Mouse (Mus musculus) left cerebral cortex, adult 9 months (tissue): Measurements from ENCODE around the gene Mical2.

Experiments used
- DNase-seq, 2 experiments: peaks; one replicate each; pipeline ENCODE4 v3.0.0; 2022; ENCODE audit warnings: low spot score in 2 of 2

Mical2 gene

DNA sequence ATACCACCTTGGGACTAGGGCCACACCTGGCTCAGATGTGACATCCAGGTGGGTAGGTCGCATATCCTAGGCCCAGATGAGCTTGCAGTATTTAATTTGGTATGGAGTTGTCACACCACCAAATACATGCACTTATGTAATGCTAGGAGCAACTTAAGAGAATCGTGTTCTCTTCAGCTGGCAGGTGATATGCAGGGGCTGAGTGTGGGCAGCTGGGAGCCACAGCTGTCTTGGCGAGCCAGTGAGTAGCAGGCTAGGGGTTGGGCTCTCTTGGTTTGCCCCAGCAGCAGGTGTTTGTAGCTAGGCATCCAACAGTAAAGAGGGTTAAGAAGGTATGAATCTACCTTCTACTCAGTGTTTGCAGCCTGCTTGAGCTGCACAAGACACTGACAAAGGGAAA, 49.4 kb downstream of the Mical2 start:
- DNase-seq: no peak

- DNase-seq: no peak
Measured at GRCm38 (mm10) chr7:112275883-112276282, 50.2 kb downstream of the Mical2 start.

GRCm38 (mm10) chr7:112276823-112277222, 51.2 kb downstream of the Mical2 start:
- DNase-seq: no peak

DNA sequence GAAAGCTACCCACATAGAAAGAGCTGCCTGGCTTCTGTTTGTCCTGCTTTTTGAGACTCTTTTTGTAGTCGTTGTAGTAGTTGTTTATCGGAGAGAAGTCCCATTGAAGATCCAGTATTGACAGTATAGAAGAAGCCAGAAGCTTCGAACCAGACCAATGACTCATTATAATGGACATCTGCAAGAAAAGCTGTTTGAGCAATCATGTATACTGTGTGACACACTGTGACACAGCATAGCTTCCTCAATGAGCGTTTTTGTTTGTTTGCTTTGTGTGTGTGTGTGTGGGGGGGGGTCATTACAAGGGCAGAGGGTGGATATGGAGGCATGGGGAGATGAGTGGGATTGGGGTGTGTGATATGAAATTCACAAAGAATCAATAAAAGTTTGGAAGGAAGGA, 53.0 kb downstream of the Mical2 start:
- DNase-seq: no peak

- DNase-seq: no peak
Measured at GRCm38 (mm10) chr7:112280474-112280873, 54.8 kb downstream of the Mical2 start.

DNA sequence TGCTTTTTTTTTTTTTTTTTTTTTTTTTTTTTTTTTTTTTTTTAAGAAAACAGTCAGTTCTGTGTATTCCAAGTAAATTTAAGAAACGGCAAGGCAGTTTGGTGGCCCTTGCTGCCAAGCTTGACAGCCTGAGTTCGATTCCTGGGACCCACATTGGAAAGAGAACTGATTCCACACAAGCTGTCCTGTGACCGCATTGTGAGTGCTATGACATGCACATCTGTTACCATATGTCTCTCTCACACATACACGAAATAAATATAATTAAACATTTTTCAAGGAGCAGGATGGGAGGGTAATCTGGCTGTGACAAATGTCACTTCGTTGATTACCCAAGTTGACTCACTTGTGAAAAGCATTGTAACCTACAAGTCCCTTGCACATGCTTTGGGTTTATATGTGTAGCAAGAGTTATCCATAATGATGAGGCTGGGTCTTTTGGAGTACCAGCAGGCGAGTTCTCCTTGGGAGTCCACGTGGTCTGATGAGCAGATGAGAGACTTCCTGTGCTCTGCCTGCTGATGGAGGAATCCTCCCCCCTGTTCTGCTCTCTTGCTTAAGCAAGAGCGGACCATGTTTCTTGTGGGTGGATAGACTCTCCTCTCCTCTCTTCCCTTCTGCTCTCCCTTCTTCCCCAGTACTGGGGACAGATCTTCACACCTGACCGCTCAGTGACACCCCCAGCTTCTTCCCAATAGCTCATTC, 58.1 kb downstream of the Mical2 start:
- DNase-seq: no peak

GRCm38 (mm10) chr7:112285573-112285972, 59.9 kb downstream of the Mical2 start:
- no peak for DNase-seq

DNA sequence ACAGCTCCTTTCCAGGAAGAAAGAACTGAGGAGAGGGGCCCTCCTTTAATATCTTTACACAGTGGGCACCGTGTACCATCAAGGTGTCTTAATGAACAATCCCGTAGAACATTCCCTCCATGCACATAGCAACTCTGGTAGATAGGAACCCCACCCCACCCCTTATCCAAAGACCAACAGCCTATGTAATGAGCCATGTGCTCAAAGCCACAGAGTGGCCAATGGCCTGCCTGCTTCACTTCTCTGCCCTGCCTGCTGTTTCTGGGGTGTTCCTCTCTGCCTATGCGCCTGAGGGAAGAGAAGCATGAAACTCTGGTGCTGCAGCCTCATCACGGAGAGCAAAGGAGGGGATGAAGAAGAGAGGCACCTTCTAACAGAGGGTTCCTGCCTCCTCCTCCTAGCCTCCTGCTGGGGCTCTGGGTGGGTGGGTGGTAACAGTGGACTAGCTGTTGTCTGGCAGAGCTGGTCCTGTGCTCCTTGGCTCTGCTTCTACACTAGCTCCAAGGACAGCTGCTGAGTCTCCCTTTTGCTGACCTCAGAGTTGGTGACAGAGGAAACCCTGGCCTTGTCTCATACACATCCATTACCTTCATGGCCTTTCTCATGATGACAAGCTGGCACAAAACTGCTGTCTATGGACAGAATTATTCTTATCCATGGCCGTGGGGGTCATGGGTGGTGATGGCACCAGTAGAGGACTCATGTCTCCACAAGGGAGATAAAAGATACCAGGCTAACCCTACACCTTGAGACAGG, 62.9 kb downstream of the Mical2 start:
- DNase-seq: no peak

GRCm38 (mm10) chr7:112289514-112289913, 63.9 kb downstream of the Mical2 start:
- DNase-seq: no peak

DNA sequence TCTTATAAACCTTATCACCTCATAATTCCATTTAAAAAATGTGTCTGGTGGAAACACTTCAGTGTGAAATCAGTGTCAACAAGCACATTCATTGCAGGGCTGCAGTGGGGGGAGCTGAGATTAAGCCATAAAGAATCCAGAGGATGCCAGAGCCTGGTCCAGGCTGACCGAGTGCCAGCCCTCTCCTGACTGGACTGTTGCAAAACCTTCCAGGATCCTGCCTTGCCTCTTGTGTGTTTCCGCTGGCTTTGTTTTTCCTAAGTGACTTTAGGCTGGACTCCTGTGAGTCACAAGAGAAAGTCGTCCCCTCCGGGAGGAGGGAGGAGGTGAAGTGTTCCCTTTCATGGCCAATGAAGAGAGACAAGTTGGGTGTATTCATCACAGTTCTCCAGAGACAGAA, 64.3 kb downstream of the Mical2 start:
- DNase-seq: no peak

DNA sequence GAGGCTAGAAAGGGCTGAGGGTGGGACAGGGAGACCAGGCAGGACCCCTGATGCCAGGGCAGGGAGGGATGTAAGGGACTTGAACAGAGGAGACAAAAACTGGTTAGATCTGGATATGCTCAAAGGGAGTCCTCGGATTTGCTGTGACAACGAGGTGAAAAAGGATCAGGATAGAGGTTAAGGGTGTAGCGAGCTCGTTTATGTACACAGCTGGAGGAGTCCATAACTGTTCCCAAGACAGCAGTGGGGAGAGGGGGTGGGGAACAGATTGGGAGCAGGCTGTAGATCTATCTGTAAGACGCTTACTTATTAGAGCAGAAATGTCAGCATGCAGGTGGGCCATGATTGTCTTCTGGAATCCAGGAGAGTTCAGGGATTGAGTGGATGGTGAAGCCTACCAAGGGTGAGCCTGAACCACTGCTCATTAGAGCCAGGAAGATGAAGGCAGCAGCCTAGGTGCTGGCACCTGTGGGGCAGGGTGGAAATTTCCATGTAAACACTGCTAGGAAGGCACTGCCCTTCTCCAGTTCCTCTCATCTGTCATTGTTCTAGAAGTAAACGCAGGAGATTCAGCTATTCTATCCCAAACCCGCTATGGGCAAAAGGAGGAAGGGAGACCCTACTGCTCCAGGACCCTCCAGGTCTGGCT, 67.9 kb downstream of the Mical2 start:
- no peak for DNase-seq

- DNase-seq: no peak
Measured at GRCm38 (mm10) chr7:112295426-112296221, 70.0 kb downstream of the Mical2 start.

GRCm38 (mm10) chr7:112298032-112298431, 72.4 kb downstream of the Mical2 start:
- DNase-seq: peak in 1 of 2 experiments; percentile 77

DNA sequence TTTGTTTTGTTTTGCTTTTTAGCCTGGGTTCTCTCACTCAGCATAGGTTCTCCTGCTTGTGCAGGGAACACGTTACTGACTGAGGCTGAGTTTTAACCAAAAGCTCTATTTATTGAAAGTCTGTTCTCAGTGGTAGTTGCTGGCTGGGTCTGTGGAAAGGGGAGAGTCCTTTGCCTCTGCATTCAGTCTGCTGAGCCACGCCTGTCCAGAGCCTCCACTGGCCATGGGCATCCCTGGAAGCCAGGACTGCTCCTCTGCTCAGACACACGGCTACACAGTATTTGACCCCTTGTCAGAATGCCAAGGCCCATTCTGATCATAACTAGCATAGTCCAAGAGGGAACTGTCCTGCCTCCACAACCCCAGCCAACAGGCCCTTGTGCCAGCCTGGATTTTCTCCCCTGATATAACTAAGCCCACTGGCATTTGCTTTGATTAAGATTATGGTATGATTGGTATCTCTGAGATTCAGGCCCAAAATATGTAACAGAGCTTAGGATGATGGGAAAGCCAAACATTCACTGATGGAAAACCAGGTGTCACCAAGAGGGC, 73.3 kb downstream of the Mical2 start:
- no peak for DNase-seq

- no peak for DNase-seq
Measured at GRCm38 (mm10) chr7:112299521-112300096, 74.0 kb downstream of the Mical2 start.

DNA sequence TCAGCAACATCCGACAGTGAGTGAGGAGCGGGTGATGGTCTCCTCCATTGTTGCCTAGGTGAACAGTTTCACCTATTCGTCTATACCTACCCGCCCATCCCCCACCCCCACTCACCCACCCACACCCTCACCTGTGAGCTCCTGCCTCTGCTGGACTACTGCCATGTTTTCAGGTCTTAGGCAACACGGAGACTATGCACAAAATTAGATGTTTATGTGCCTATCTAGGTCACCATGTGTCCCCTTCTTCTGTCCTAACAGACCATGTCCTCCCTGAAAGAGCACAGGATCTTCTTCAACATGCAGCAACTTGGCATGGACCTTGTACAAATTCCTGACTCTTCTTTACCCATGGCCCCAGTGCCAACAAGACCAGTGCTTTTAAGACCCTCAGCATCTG, 74.5 kb downstream of the Mical2 start:
- no peak for DNase-seq

GRCm38 (mm10) chr7:112301052-112301451, 75.4 kb downstream of the Mical2 start:
- DNase-seq: no peak

- no peak for DNase-seq
Measured at GRCm38 (mm10) chr7:112304382-112304781, 78.7 kb downstream of the Mical2 start.

DNA sequence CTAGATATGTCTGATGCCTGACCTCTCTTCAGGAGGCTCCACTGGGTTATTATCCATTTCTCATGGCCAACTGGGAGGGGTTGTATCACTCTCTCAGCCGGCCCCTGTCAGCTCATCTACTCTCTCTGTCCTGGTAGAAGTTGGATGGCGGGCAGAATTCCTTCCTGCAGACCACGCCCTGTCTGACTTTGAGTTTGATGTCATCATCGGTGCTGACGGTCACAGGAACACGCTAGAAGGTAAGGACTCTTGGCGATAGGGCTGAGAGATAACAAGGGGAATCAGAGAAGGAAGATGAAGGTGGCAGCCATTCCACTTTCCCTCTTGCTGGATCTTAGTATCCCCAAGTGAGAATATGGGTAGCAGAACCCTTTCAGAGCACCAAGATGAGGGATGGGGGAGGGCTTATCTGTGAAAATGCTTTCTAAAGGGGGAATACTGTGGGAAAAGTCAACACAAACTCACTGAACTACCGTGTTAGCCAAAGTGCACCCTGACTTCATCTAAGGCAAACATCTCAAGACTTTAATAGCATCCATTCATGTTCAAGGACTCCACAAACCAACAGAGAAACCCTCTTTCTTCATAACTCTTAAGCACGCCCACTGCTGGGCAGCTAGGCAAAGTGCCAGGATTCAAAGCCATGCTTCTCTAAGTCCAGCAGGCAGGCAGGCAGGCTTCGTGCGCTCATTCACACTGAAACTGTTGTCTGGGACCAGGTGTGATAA, 83.8 kb downstream of the Mical2 start:
- DNase-seq: no peak

DNA sequence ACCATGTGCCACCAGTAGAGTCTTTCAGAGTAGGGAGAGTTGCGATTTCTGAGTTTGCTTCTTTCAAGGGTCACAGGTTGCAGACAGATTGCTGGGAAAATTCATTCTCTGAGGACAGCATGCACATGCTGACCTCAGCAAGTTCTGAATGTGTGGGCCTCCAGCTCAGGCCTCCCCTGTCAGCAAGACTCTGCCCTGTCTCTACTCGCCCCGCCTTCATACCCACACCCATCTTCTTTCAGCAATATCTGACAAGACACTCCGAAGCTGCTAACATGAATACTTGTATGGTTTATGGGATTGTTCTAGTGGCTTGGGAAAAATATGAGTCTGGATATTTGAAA, 84.3 kb downstream of the Mical2 start:
- DNase-seq: no peak

DNA sequence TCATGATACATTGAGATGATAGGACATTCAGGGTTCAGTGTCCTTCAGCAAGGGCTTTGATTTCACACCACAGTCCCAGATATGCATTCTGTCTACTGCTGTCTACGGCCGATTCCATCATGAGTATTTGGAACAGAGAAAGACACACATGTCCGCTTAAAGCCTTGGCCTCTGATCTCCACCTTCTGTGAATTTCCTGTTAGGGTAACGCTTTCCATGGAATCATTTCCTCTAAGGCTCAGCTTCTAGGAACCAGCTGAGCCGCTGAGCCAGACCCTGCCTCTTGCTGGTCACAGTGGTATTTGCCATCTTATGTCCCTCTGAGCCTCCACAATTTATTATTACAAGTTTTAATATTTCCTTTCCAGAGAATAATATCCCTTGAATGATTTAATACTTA, 87.6 kb downstream of the Mical2 start:
- no peak for DNase-seq
